Mouse (Mus musculus) large intestine, adult 2 months (tissue): ENCODE measurements around the gene Mcm3. TPM values are rescaled to one million over a fixed set of nuclear protein-coding genes. Genes with fewer than 3 reads are reported as not detected.

Source experiments
- polyA plus RNA-seq: library from polyadenylated mRNA; depleted of rRNA; stranded (reverse); fragments of >200 nt; gene quantifications from 2 replicates; pipeline ENCODE4 v1.2.3, GENCODE M21; 2012; rRNA removed

The Mcm3 gene
- polyA plus RNA-seq, 1 experiment, result 27.8 TPM

Other genes starting within 250 kb of the Mcm3 start
- 0.33 and 0.62 TPM in 2 replicates for gene Pkhd1, start 202.2 kb downstream of the Mcm3 start, polyA plus RNA-seq
- gene Il17a, start 89.4 kb downstream of the Mcm3 start, polyA plus RNA-seq, result 0.44 and 0.99 TPM in 2 replicates
- gene Il17f, start 29.7 kb downstream of the Mcm3 start, polyA plus RNA-seq, result 0.23 and 1.2 TPM in 2 replicates
- gene Paqr8, start 70.3 kb upstream of the Mcm3 start, polyA plus RNA-seq, result 3.0 and 5.0 TPM in 2 replicates
- 0.25 and 0.32 TPM in 2 replicates for gene Efhc1, start 131.3 kb upstream of the Mcm3 start, polyA plus RNA-seq